In genomic region chr2:131493446-131493845, GRCm38 (mm10) we compare ENCODE assay signal across 9 mouse cellular contexts. TPM values are rescaled to one million over a fixed set of nuclear protein-coding genes. Genes with fewer than 3 reads are reported as not detected.
DNase-seq lines count a peak whose midpoint lies in the region; ATAC-seq and TF ChIP-seq lines count a peak whose summit lies in the region.
"Had no signal": no experiment of that assay in that cellular context is flagged by ENCODE, and none has a peak within 500 bp of the region (broad histone marks: within the 10 kb centered on the region; RNA-seq: fewer than 3 reads in every experiment).

No protein-coding gene starts in this region.

- ATAC-seq in intestine, embryonic 15.5 days, result no peak
- ATAC-seq in intestine, embryonic 16.5 days, result no peak
- ATAC-seq in forebrain, embryonic 12.5 days (ENCODE audit: low FRiP score), result no peak
- no peak for ATAC-seq in limb, embryonic 12.5 days (ENCODE audit: insufficient number of reproducible peaks, insufficient read depth, low FRiP score, low TSS enrichment, low read depth)

- H3K4me2 ChIP-seq in intestine, embryonic 15.5 days (replicated peaks), result 0 out of 2 replicates have a peak overlapping the region, but pooled peaks have one; percentile 95
- no peak overlapping the region for H3K4me2 ChIP-seq in intestine, embryonic 16.5 days (ENCODE audit: low read depth, low read length)
- H3K4me2 ChIP-seq in forebrain, embryonic 12.5 days, result peak overlapping the region; percentile 92
- H3K4me2 ChIP-seq in limb, embryonic 12.5 days, result peak overlapping the region; percentile 93
- H3K4me2 ChIP-seq in myocyte (ENCODE audit: low read depth), result peak overlapping the region; percentile 88

- H3K79me2 ChIP-seq in myocyte (ENCODE audit: control insufficient read depth, insufficient read depth), result peaks cover 15% of the 10 kb centered on the region

- no peaks in the 10 kb centered on the region for H3K27me3 ChIP-seq in intestine, embryonic 15.5 days (replicated peaks)
- no peaks in the 10 kb centered on the region for H3K27me3 ChIP-seq in intestine, embryonic 16.5 days (replicated peaks; ENCODE audit: control insufficient read depth, insufficient read depth, low read length)
- H3K27me3 ChIP-seq in forebrain, embryonic 12.5 days, result peaks cover 11% of the 10 kb centered on the region; the same call in 1 of the 2 replicates
- H3K27me3 ChIP-seq in limb, embryonic 12.5 days, result no peaks in the 10 kb centered on the region
- no peaks in the 10 kb centered on the region for H3K27me3 ChIP-seq in myocyte (ENCODE audit: control insufficient read depth, insufficient read depth, insufficient read length)

- no peaks in the 10 kb centered on the region for H3K36me3 ChIP-seq in intestine, embryonic 15.5 days
- no peaks in the 10 kb centered on the region for H3K36me3 ChIP-seq in intestine, embryonic 16.5 days (ENCODE audit: control insufficient read depth, insufficient read depth, low read length)
- no peaks in the 10 kb centered on the region for H3K36me3 ChIP-seq in forebrain, embryonic 12.5 days (replicated peaks)
- no peaks in the 10 kb centered on the region for H3K36me3 ChIP-seq in limb, embryonic 12.5 days
- no peaks in the 10 kb centered on the region for H3K36me3 ChIP-seq in myocyte (ENCODE audit: control insufficient read depth, insufficient read depth)
- H3K36me3 ChIP-seq: G1E had no signal

- no peak for TF ChIP-seq POLR2A in myocyte (IDR thresholded peaks at IDR 0.05; ENCODE audit: insufficient read length, low read depth)

- peaks cover 8% of the 10 kb centered on the region for H3K4me1 ChIP-seq in intestine, embryonic 15.5 days (replicated peaks)
- H3K4me1 ChIP-seq in intestine, embryonic 16.5 days (ENCODE audit: control insufficient read depth, insufficient read depth, low read length), result peaks cover 18% of the 10 kb centered on the region; the same call in 1 of the 2 replicates
- peaks cover 24% of the 10 kb centered on the region for H3K4me1 ChIP-seq in forebrain, embryonic 12.5 days
- H3K4me1 ChIP-seq in limb, embryonic 12.5 days (replicated peaks), result peaks cover 64% of the 10 kb centered on the region

- no peak for DNase-seq in right cerebral cortex, adult 2 months (ENCODE audit: low spot score in 2 of 2)
- DNase-seq in layer of hippocampus, adult 9-10 months (ENCODE audit: low spot score), result no peak
- no peak for DNase-seq in gastrocnemius, postnatal 4 days (ENCODE audit: low spot score in 2 of 2)

- H3K9ac ChIP-seq in intestine, embryonic 15.5 days, result no peak overlapping the region
- H3K9ac ChIP-seq in intestine, embryonic 16.5 days (ENCODE audit: low read depth, low read length), result no peak overlapping the region
- no peak overlapping the region for H3K9ac ChIP-seq in forebrain, embryonic 12.5 days
- H3K9ac ChIP-seq in limb, embryonic 12.5 days (replicated peaks), result no peak overlapping the region

- H3K27ac ChIP-seq in intestine, embryonic 15.5 days, result no peak overlapping the region
- no peak overlapping the region for H3K27ac ChIP-seq in intestine, embryonic 16.5 days (ENCODE audit: low read length)
- no peak overlapping the region for H3K27ac ChIP-seq in forebrain, embryonic 12.5 days
- no peak overlapping the region for H3K27ac ChIP-seq in limb, embryonic 12.5 days

- no peak overlapping the region for H3K4me3 ChIP-seq in intestine, embryonic 15.5 days (replicated peaks)
- H3K4me3 ChIP-seq in intestine, embryonic 16.5 days (ENCODE audit: low read length), result no peak overlapping the region
- peak overlapping the region; percentile 91; the same call in 1 of the 2 replicates for H3K4me3 ChIP-seq in forebrain, embryonic 12.5 days (replicated peaks)
- H3K4me3 ChIP-seq in limb, embryonic 12.5 days (replicated peaks), result peak overlapping the region; percentile 96
- peak overlapping the region; percentile 34 for H3K4me3 ChIP-seq in myocyte

- H3ac ChIP-seq in myocyte (ENCODE audit: control insufficient read depth, insufficient read length), result no peak overlapping the region

- 73% methylated on average over 5 of the region's 5 CpGs for WGBS in intestine, embryonic 15.5 days
- 57% methylated on average over 5 of the region's 5 CpGs for WGBS in intestine, embryonic 16.5 days
- 70% methylated on average over 5 of the region's 5 CpGs for WGBS in forebrain, embryonic 12.5 days
- 69% methylated on average over 5 of the region's 5 CpGs for WGBS in limb, embryonic 12.5 days

- no peaks in the 10 kb centered on the region for H3K9me3 ChIP-seq in intestine, embryonic 15.5 days
- no peaks in the 10 kb centered on the region for H3K9me3 ChIP-seq in intestine, embryonic 16.5 days (ENCODE audit: control insufficient read depth, low read length)
- no peaks in the 10 kb centered on the region for H3K9me3 ChIP-seq in forebrain, embryonic 12.5 days
- H3K9me3 ChIP-seq in limb, embryonic 12.5 days, result no peaks in the 10 kb centered on the region
- H3K9me3 ChIP-seq: G1E had no signal

TF ChIP-seq in myocyte, 11 proteins besides CTCF, POLR2A, EP300 and RAD21:
- TF ChIP-seq POLR2AphosphoS2 (IDR thresholded peaks at IDR 0.05; ENCODE audit: insufficient read length, low read depth) (no peak), TCF3 (IDR thresholded peaks at IDR 0.05; ENCODE audit: insufficient read length, low read depth) (no peak), E2F4 (IDR thresholded peaks at IDR 0.05; ENCODE audit: insufficient read depth) (no peak), SRF (IDR thresholded peaks at IDR 0.05; ENCODE audit: control insufficient read depth, insufficient read length, low read depth) (no peak), USF1 (IDR thresholded peaks at IDR 0.05; ENCODE audit: low read depth) (no peak), TCF12 (IDR thresholded peaks at IDR 0.05; ENCODE audit: insufficient read depth, poor library complexity, severe bottlenecking) (no peak), REST (IDR thresholded peaks at IDR 0.05; ENCODE audit: insufficient read depth, insufficient read length) (no peak), MYOG (IDR thresholded peaks at IDR 0.05; ENCODE audit: control insufficient read depth in 1 of 3, insufficient read depth in 1 of 3, insufficient read length in 2 of 3, low read depth in 2 of 3) (no peak), CEBPB (IDR thresholded peaks at IDR 0.05; ENCODE audit: insufficient read depth, poor library complexity, severe bottlenecking) (no peak), MAX (IDR thresholded peaks at IDR 0.05; ENCODE audit: low read depth) (no peak), MYOD1 (IDR thresholded peaks at IDR 0.05; ENCODE audit: control insufficient read depth in 1 of 3, insufficient read length in 2 of 3, low read depth in 2 of 3) (no peak)

RNA-seq across cellular contexts. Expression of gene Smox, which starts 2.1 kb away (rescaled TPM):
- polyA plus RNA-seq in intestine, embryonic 15.5 days (2015; fragmentation: Nextera tagmentation; extraction: Ambion mirVana), result 23.3 and 24.0 TPM in 2 replicates
- polyA plus RNA-seq in intestine, embryonic 16.5 days (2015; fragmentation: Nextera tagmentation; extraction: Ambion mirVana), result 20.1 and 21.7 TPM in 2 replicates
- 46.2 and 49.5 TPM in 2 replicates for polyA plus RNA-seq in forebrain, embryonic 12.5 days (2016; fragmentation: Nextera tagmentation; extraction: Ambion mirVana)
- polyA plus RNA-seq in limb, embryonic 12.5 days (2016; fragmentation: Nextera tagmentation; extraction: Ambion mirVana), result 85.5 and 96.5 TPM in 2 replicates
- polyA plus RNA-seq in myocyte (2012; fragmentation: generic; extraction: Trizol), result 27.1 TPM
- total RNA-seq in gastrocnemius, postnatal 4 days (2021), result 10 to 100 TPM; 25.5 to 26.4 TPM

Comparison
In these comparisons a context has a peak if more than half of its experiments do, and no peak if none do; other contexts are left out.
1. H3K4me3 ChIP-seq: peak in forebrain, embryonic 12.5 days (single experiment), limb, embryonic 12.5 days (single experiment) and myocyte (single experiment); none in intestine, embryonic 15.5 days (single experiment) and intestine, embryonic 16.5 days (single experiment).